Mouse (Mus musculus): ENCODE measurements around the gene Ube2l3.

DNA sequence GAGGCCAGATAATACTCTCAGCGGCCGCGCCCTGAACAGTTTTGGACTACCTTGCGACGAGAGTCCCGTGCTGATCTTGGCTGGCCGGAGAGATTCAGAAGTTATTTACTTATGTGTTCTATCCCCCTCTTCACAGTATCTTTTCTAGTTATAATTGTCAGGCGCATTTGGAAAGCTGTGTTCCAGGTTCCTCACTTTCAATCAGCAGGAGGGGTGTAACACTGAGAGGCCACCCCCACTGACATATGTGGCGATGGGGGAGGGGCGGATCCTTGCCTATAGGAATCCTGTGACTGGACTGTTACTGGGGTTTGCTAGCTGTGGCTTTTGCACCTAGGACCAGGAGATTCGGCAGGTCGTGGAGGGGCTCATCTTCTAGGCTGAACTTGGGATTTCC, 32.0 kb upstream of the Ube2l3 start:
- TF ChIP-seq CTCF (IDR thresholded peaks at IDR 0.05) (no peak), EP300 (IDR thresholded peaks at IDR 0.05) (0 out of 2 replicates have a peak, but pooled peaks have one; percentile 18)
